Mouse (Mus musculus) liver, adult 2 months (tissue): Measurements from ENCODE around the gene Kat5.

Experiments used
- CTCF ChIP-seq: fragments of 200-500 bp; IDR thresholded peaks from 2 replicates; pipeline ENCODE4 v1.5.1; 2011; ENCODE audit warnings: low read depth, low read length, control low read depth
- POLR2A ChIP-seq: fragments of 200-500 bp; IDR thresholded peaks from 2 replicates; pipeline ENCODE4 v1.6.1; 2011; ENCODE audit warnings: low read length, control low read depth; ENCODE audit not compliant: insufficient read depth; ENCODE audit errors: extremely low read depth

DNA sequence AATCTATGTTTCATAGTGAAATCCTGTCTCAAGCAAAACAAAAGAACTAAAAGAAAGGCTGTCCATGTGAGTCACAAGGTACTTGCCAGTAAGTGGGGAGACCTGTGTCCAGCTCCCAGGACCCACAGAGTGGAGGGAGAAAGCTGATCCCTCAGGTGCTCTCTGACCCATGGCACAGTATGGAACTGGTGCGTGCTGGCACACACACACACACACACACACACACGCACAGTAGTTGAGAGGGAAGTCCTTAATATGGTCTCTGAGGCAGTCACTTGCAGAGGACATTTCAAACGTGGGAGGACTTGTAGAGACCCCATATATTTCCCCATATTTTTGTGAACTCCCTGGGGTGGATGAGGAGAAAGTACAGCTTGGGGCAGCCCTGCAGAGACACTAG, 48.2 kb downstream of the Kat5 start:
- TF ChIP-seq CTCF = no peak
- no peak for TF ChIP-seq POLR2A
